Mouse (Mus musculus): ENCODE measurements around the gene Gm39566.

Gene Gm39566

DNA sequence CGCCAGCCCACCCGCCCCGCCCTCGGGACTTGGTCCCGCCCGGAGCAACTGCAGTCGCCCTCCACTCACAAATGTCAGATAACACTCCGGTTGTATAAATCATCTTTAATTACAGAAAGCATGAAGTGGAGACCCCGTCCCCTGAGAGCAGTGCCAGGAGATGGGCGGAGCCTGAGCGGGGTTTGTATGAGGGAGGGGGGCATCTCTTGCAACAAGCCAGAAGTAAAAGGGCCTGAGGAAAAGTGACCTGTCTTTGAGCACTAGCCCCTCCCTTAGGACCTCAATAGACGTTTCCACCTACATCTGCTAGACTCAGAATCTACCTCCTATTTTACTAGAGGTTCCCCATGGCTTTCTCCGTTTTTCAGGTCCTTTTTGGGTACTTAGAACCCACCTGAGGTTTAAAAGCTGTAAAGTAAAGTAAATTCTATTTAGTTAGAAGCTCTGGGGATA is 19.1 kb downstream of the Gm39566 start:
- DNase-seq: no peak

DNA sequence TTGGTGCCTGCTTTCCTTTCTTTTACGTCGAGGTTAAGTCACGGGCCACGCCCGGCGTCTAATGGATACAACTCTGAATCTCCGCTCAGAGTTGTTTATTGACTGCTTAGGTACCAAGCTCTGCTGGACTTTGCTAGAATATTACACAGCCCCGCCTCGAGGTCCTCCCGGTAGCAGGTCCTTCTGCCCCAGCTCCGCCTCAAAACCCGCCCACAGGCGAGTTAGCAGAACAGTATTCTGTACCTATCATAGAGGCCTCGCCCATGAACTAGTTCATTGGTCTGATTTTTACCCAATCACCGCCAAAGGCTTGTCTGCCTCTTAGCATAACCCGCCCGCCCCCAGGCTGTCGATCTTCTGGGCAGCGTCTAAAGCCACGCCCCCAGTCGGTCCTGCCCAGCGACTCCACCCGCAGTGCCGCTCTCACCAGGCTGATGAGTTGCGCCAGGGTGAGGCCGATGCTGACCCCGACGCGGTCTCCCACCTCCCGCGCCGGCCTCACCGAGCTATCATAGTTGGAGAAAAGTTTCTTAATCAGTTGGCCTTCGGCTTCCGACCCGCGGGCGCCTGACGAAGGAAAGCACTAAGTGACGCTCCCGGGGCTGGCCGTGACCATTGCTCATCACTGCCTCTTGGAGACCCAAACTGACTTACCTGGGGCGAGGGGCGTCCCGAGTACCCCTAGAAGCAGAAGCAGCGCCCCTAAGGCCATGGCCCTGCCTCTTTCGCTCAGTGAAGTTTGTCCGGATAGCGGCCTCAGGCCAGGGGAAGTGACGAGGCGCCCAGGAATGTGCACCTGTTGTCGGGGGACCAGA is 19.7 kb downstream of the Gm39566 start, which contains the start of gene Chrnb1:
TSS of gene Chrnb1 (minus strand) at position 776 of the 815 bp plus-strand sequence.
- DNase-seq: peak; percentile 89 to 95

DNA sequence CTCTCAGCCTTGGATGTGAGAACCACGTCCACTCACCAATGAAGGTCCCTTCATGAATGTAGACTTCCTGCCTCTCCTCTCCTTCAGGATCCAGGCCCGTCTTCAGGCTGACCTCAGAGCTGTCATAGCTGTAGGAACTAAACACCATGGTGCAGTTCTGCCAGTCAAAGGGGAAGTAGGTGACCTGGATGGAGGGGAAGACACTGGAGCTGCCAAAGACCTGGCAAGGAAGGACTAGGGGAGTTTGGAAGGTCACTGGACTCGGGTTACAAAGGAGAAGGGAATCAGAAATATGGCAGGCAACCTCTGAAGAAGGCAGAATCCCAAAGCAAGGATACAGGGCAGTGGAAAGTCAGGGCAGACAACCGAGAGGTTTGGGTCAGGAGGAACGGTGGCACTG is 21.7 kb downstream of the Gm39566 start:
- no peak for DNase-seq

DNA sequence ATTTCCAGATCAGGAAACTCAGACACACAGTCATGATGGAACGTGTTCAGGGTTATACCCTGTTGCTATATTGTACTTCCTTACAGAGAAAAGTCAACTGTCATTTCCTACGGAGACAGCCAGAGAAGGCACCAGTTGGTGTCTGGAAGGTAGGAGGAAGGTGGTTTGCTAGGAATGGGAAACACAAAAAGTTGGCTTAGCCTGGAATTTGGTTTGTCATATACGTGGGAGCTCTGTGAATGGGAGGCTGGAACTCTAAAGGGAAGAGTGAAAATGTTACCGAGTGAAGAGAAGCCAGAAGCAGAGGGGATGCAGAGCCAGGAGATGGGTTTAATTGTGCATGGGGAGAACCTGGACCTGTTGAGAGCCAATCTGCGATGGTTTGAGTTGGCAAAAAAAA is 23.7 kb downstream of the Gm39566 start:
- DNase-seq: no peak

DNA sequence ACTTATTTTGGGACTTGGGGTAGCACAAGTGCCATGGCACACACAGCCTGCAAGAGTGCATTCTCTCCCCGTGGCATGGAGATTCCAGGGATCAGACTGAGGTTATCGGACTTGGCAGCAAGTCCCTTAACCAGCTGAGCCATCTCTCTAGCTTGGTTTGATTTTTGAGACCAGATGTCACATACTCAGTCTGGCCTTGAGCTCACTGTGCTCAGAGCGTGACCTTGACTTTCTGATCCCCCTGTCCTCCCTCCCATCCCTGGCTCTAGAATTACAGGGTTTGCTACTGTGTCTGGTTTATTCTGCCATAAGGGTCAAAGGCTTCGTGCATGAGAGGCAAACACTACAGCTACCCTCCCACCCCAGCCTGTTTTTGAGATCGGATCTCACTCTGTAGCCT is 25.7 kb downstream of the Gm39566 start:
- no peak for DNase-seq

DNA sequence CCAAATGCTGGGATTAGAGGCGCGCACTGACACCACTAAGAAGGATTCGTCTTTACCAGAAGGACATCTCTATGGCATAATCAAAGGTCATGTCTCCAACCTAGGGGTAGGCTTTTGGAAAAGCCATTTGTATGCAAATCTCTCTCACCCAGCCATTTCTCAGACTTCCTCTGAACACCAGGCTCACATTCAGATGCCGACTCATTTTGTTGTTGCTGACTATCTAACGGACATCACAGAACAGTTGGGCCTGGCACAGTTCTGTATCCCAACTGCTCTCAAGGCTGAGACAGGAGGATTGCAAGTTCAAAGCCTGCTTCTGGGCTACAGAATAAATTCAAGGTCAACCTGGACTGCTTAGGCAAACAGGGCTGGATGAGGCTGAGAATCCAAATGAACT is 27.8 kb downstream of the Gm39566 start:
- no peak for DNase-seq

DNA sequence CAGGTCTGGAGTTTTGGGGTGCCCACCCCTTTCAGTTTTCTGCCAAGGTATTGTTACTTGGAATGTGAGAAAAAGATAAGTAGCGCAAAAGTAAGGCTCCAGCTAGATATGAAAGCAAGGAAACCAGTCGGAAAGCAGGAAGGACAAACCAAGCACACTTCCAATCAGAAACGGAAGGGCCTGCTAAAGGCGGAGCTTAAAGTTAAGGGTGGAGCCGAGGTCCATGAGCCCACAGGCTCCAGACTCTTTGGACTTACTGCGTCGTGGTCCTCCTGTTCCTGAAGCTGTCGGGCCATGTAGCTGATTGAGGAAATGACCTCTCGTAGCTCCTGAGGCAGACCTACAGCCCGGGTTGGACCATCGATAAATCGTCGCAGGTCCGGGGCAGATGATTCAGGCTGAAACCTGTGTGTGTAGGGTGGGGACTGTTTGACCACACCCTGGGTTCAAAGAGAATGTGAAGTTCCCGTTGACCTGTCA is 30.3 kb downstream of the Gm39566 start:
- no peak for DNase-seq

DNA sequence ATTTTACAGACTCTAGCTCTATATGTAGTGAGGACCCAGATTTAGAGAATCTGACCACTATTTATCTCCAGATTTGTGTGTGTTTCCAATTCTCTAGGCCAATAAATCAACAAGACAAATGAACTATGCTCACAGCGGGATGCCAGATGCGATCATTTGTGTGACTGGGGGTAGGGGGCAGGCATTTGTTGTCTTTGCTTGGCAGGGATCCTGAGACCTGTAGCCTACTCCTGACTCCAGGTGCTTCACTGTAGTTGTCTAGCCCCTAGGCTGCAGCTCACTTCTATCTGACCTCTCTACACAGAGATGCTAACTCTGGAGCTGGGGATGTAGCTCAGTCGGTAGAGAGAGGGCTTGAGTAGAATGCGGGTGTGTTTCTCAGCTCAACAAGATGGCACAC is 33.3 kb downstream of the Gm39566 start:
- DNase-seq: no peak

DNA sequence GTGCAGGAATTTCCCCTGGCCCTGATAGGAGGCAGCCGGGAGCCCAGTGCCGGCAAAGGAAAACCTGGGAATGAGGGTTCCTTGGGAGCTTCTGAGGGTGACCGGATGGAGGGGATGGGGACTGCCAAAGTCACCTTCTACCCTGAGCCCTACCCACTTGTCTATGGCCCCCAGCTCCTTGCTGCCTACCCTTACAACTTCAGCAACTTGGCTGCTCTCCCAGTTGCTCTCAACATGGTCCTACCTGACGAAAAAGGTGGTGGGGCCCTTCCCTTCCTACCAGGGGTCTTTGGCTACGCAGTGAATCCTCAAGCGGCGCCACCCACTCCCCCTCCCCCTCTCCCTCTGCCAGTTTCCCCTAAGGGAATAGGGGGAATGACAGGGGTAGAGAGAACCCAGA is 36.1 kb downstream of the Gm39566 start:
- DNase-seq: no peak

DNA sequence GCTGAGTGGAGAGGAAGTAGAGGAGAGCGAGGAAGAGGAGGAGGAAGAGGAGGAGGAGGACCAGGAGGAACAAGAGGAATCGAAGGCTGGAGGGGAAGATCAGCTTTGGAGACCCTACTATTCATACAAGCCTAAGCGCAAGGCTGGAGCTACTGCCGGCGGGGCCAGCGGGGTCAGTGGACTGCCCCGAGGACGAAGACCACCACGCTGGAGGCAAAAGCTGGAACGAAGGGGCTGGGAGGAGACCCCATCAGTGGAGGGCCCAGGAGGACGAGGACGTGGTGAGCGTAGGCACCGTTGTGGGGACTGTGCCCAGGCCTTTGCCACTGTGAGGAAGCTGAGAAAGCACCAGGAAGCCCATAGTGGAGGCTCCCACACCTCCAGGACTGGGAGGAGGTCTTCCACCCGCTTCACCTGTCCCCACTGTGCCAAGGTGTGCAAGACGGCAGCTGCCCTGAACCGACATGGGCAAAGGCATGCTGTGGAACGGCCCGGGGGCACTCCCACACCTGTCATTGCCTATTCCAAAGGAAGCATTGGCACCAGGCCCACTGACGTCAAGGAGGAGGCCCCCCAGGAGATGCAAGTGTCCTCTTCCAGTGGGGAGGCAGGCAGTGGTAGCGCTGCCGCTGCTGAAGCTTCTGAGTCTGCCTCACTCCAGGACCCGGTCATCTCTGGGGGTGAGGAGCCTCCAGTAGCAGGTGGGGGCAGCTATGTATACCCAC is 36.7 kb downstream of the Gm39566 start:
- DNase-seq: peak; percentile 60 to 72

DNA sequence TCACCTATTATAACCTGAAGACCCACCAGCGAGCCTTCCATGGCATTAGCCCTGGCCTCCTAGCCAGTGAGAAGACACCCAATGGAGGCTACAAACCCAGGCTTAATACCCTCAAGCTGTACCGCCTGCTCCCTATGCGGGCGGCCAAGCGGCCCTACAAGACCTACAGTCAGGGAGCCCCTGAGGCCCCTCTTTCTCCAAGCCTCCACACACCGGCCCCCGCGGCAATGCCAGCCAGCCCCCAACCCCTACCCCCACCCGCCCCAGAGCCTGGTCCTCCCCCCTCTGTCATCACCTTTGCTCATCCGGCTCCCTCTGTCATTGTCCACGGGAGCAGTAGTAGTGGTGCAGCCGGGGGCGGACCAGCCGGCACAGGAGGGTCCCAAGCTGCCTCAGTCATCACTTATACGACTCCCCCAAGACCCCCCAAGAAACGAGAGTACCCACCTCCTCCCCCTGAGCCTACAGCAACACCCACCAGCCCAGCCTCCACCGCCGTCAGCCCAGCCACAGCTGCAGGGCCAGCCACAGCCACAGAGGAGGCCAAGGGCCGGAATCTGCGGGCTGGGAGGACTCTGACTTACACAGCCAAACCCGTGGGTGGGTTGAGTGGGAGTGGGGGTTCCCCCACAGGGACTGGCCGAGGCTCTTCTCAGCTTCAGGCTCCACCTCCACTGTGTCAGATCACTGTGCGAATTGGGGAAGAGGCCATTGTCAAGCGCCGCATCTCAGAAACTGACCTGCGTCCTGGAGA is 37.4 kb downstream of the Gm39566 start:
- DNase-seq: no peak

DNA sequence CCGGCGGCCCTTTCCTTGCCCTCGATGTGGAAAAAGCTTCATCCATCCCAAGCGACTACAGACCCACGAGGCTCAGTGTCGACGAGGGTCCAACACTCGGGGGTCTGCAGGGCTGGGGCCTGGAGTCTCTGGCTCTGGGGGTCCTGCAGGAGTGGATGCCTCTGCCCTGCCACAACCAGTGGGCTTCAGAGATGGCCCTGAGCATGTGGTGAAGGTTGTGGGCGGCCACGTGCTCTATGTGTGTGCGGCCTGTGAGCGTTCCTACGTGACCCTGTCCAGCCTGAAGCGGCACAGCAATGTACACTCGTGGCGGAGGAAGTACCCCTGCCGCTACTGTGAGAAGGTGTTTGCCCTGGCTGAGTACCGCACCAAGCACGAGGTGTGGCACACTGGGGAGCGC is 38.6 kb downstream of the Gm39566 start:
- DNase-seq: no peak

DNA sequence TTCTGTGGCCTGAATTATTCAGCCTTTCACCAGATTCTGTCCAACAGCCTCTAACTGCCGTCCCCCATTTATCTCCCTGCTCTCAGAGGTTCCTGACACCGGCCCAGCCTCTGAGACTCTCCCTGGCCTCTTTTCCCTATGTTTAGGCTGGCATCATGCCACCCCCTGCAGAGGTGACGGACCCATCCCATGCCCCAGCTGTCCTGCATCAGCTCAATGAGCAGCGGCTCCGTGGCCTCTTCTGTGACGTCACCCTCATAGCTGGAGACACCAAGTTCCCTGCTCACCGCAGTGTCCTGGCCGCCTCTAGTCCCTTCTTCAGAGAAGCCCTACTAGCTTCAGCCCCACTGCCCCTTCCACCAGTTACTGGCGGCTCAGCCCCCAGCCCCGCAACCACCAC is 39.4 kb downstream of the Gm39566 start:
- peak in 1 of 2 experiments; percentile 60 for DNase-seq

DNA sequence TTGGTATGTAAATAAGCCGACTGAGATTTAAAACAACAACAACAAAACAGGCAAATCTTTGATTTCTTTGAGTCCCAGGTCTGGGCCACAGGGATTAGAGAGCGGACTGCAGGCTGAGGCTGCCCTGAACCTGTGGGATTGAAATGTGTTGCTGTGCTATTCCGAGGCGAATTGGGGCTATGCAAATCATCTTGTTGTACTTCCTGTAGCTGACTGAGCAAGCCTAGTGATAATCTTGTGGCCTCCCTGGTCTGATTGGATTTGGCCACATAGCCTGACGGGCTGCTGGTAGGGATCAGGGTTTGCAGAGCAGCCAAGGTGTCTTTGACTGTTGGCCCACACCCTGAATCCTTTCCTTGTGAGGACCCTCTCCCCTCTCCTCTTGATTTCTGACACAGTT is 40.1 kb downstream of the Gm39566 start:
- no peak for DNase-seq

DNA sequence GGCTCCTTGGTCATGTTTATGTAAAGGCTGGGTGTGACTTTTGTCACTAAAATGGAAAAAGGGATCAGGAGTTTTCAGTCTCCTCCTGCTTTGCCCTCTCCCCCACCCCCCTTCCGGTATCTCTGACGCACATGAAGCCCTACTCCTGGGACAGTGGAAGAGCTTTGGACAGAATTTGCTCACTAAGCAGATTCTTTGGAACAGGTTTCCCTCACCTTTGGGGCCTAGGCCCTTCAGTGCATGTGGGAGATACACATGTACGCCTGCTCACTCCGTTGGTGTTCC is 47.5 kb downstream of the Gm39566 start:
- DNase-seq: peak in 1 of 2 experiments; percentile 36

DNA sequence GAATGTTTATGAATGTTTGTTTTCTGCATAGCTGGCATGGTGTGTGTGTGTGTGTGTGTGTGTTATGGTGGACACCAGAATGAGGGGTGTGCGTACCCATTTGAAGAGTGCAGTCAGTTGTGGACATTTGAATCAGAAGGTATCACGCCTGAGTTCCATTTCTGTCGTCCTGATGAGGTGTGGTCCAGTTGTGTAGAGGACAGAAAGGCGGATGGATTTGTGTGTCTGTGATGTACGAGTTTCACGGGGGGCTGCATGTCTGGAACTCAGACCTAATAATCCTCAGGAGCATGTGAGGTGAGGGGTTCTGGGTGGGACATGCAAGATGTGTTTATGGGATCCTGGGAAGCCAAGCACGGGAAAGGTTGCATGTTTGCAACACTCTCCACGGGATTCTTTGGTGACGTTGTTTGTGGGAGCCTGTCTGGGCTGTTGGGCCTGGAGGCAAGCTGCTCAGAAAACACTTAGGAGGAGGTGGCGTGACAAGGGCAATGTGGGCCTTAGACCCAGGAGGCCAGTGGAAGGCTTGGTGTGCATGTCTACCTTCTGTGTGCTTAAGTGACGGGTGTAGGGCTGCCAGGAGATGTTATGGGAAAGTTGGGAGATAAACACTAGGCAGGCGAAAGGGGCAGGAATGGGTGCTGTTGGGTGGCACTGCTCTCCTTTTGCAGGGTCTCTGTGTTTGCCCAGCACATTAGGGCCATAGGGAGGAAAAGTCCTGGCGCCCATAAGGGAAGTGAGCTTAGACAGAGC is 48.0 kb downstream of the Gm39566 start:
- DNase-seq: peak in 1 of 2 experiments; percentile 31

DNA sequence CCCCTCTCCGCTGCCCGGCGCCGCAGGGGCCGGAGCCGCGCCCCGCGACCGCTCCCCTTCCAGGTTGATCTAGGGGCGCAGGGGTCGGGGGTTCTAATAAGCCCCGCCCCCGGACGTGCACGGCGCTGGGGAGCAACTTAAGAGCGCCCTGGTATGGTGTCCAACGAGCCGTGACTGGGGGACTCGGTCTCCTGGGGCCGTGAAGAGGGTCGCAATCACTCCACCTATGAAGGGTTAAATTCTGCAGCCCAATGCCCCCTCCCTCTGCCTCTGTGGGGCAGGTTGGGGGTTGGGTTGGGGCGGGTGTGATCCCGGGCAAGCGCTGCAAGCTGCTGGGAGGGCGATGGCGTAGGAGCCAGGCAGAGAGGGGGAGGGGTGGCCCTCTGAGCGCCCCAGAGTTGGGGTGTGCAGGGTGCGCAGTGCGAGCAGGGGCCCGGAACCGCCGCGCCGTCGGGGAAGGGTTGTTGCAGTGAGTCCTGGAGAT is 48.9 kb downstream of the Gm39566 start:
- peak; percentile 81 to 85 for DNase-seq

DNA sequence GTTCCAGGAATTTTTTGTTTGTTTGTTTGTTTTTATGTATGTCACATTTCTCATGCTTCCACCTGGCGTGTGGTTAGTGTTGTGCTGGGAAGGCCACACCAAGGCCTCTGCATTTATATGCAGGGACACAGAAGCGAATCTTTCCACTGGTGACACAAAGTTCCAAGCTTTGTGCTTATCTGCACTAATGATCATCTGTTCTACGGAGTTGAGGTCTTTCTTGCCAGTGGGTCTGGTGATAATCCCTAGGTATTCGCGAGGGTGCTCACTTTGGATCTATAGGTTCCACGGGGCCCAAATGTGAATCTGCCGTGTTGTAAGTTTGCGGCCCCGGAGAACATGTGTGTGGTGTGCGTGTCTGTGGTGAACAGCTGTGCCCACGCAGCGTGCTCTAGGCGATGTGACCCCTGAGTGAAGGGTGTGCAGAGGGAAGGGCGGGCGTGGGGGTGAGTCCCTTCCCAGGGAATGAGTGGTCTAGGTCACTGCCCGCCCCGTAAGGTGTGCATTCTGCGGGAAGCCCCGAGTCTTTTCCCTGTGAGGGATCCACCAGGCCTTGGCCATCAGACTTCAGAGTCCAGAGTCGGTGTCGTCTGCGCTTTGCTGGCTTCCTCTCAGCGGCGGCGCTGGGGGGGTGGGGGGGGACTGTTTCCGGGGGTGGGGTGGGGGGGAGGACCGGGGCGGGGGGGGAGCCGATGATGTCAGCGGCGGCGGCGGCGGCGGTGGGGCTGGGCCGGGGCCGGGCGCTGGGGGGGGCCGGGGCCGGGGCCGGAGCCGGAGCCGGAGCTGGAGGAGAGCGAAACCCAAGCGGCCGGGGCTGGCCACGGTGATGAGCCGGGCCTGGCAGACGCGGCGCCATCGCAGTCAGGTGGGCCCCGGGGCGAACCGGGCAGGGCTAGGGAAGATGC is 49.6 kb downstream of the Gm39566 start, which contains the start of gene Zbtb4:
TSS of gene Zbtb4 (plus strand) at position 692 of the 905 bp plus-strand sequence.
- DNase-seq: peak; percentile 70 to 80

DNA sequence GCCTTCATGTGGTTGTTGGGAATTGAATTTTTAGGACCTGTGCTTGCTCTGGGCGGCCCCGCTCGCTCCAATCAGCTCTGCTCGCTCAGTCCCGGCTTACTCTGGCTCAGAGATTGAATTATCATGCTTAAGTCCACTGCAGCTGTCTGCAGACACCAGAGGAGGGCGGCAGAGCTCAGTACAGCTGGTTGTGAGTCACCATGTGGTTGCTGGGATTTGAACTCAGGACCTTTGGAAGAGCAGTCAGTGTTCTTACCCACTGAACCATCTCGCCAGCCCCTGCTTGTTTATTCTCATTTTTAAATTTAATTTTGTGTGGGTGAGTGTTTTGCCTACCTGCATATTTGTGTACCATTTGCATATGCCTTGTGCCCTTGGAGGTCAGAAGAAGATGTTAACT is 51.5 kb downstream of the Gm39566 start:
- DNase-seq: no peak

DNA sequence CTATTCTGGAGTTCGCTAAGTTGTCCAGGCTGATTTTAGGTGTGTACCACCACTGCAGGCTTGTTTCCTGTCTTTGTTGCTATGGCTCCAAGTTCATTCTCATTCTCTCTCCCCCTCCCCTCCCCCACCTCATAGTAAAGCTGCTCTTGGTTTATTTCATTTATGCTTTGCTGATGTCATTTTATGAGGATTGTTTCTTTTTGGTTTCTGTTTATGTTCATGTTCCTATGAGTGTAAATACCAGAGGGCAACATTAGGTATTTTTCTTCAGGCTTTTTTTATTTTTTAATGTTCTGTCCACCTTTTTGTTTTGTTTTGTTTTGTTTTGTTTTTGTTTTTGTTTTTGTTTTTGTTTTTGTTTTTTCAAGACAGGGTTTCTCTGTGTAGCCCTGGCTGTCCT is 53.2 kb downstream of the Gm39566 start, which contains the start of gene Slc35g3:
TSS of gene Slc35g3 (minus strand) at position 101 of the 400 bp plus-strand sequence.
- DNase-seq: no peak

All from cerebellum, postnatal 25 days (tissue).